Mouse (Mus musculus): ENCODE results near the gene Dab1. TPM values are rescaled to one million over a fixed set of nuclear protein-coding genes. Genes with fewer than 3 reads are reported as not detected.

The Dab1 gene
- polyA plus RNA-seq, 1 experiment: 35.8 TPM

- no peak overlapping the region for H3K27ac ChIP-seq (ENCODE audit: insufficient read depth, low read length)
- H3K4me1 ChIP-seq (ENCODE audit: control insufficient read depth, insufficient read depth, low read length): no peaks in the 10 kb centered on the region
- no peaks in the 10 kb centered on the region for H3K27me3 ChIP-seq (ENCODE audit: control insufficient read depth, insufficient read depth, low read length)
- 52% methylated on average over 6 of the region's 6 CpGs for WGBS
- TF ChIP-seq POLR2A (IDR thresholded peaks at IDR 0.05; ENCODE audit: borderline replicate concordance, insufficient read depth, low read length) (no peak), CTCF (IDR thresholded peaks at IDR 0.05; ENCODE audit: borderline replicate concordance, insufficient read depth, low read depth, low read length) (no peak)
- DNase-seq: no peak
- no peak overlapping the region for H3K4me3 ChIP-seq (replicated peaks; ENCODE audit: insufficient read depth, low read depth, low read length)
Measured at GRCm38 (mm10) chr4:103655740-103656139, 36.6 kb downstream of the Dab1 start.

GRCm38 (mm10) chr4:103661386-103661785, 42.2 kb downstream of the Dab1 start:
- DNase-seq: no peak
- WGBS: 35% methylated on average over 1 of the region's 1 CpGs

DNA sequence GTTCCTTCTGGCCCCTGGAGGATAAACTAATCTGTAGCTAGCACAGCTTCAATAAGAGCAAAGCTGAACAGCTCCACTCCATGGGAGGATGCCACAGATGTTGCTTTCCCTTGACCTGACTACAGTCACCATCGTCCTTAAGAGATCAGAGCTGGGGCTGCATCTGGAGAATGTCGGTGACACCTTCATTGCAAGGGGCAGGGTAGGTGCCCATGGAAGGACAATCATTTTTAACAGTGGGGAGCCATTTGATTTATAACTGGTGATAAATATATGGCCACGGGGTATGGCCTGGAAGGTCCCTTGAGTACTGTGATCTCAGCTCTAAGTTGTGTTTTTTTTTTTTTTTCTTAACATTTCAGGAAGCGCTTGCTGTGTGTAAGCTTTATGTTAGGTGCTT, 48.3 kb downstream of the Dab1 start:
- DNase-seq: no peak
- Histone ChIP-seq H3K4me1 (ENCODE audit: control insufficient read depth, insufficient read depth, low read length) (no peaks in the 10 kb centered on the region), H3K27me3 (ENCODE audit: control insufficient read depth, insufficient read depth, low read length) (no peaks in the 10 kb centered on the region), H3K27ac (ENCODE audit: insufficient read depth, low read length) (no peak overlapping the region), H3K4me3 (replicated peaks; ENCODE audit: insufficient read depth, low read depth, low read length) (no peak overlapping the region)
- 86% methylated on average over 4 of the region's 4 CpGs for WGBS
- TF ChIP-seq CTCF (IDR thresholded peaks at IDR 0.05; ENCODE audit: borderline replicate concordance, insufficient read depth, low read depth, low read length): no peak
- TF ChIP-seq POLR2A (IDR thresholded peaks at IDR 0.05; ENCODE audit: borderline replicate concordance, insufficient read depth, low read length): no peak

More at GRCm38 (mm10) chr4:103661386-103661785, 42.2 kb downstream of the Dab1 start:
- H3K27ac ChIP-seq (ENCODE audit: insufficient read depth, low read length): no peak overlapping the region
- no peak for TF ChIP-seq POLR2A (IDR thresholded peaks at IDR 0.05; ENCODE audit: borderline replicate concordance, insufficient read depth, low read length)
- TF ChIP-seq CTCF (IDR thresholded peaks at IDR 0.05; ENCODE audit: borderline replicate concordance, insufficient read depth, low read depth, low read length): no peak
- H3K4me3 ChIP-seq (replicated peaks; ENCODE audit: insufficient read depth, low read depth, low read length): no peak overlapping the region
- H3K27me3 ChIP-seq (ENCODE audit: control insufficient read depth, insufficient read depth, low read length): no peaks in the 10 kb centered on the region
- no peaks in the 10 kb centered on the region for H3K4me1 ChIP-seq (ENCODE audit: control insufficient read depth, insufficient read depth, low read length)

- H3K4me3 ChIP-seq (replicated peaks; ENCODE audit: insufficient read depth, low read depth, low read length): no peak overlapping the region
- no peak overlapping the region for H3K27ac ChIP-seq (ENCODE audit: insufficient read depth, low read length)
- H3K27me3 ChIP-seq (ENCODE audit: control insufficient read depth, insufficient read depth, low read length): no peaks in the 10 kb centered on the region; the same call in 1 of the 2 replicates
- DNase-seq: no peak
- TF ChIP-seq POLR2A (IDR thresholded peaks at IDR 0.05; ENCODE audit: borderline replicate concordance, insufficient read depth, low read length): no peak
- no peak for TF ChIP-seq CTCF (IDR thresholded peaks at IDR 0.05; ENCODE audit: borderline replicate concordance, insufficient read depth, low read depth, low read length)
- no peaks in the 10 kb centered on the region for H3K4me1 ChIP-seq (ENCODE audit: control insufficient read depth, insufficient read depth, low read length)
- WGBS: 89% methylated on average over 1 of the region's 1 CpGs
Measured at GRCm38 (mm10) chr4:103677195-103677594, 58.0 kb downstream of the Dab1 start.

DNA sequence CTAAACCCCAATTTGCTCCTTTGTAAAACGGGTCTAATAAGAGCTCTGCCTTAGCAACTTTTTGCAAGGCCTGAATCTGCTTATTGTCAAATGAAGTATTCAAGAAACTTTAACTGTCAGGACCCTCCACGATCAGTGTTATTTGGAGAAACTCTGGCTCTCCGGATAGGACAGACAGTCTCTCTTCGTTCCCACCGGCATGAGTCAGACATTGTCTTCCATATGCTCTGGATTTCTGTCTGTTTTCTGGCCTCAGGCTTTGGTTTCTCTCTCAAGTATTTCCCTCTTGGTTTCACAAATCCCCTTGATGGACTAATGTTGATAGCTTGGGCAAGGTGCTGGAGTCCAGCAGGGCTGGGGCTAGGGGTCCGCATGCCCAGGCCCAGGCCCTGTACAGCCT, 59.3 kb downstream of the Dab1 start:
- no peak for DNase-seq
- Histone ChIP-seq H3K4me3 (replicated peaks; ENCODE audit: insufficient read depth, low read depth, low read length) (no peak overlapping the region), H3K27ac (ENCODE audit: insufficient read depth, low read length) (no peak overlapping the region), H3K4me1 (ENCODE audit: control insufficient read depth, insufficient read depth, low read length) (no peaks in the 10 kb centered on the region), H3K27me3 (ENCODE audit: control insufficient read depth, insufficient read depth, low read length) (no peaks in the 10 kb centered on the region)
- TF ChIP-seq POLR2A (IDR thresholded peaks at IDR 0.05; ENCODE audit: borderline replicate concordance, insufficient read depth, low read length): no peak
- no peak for TF ChIP-seq CTCF (IDR thresholded peaks at IDR 0.05; ENCODE audit: borderline replicate concordance, insufficient read depth, low read depth, low read length)
- WGBS: 74% methylated on average over 6 of the region's 6 CpGs

DNA sequence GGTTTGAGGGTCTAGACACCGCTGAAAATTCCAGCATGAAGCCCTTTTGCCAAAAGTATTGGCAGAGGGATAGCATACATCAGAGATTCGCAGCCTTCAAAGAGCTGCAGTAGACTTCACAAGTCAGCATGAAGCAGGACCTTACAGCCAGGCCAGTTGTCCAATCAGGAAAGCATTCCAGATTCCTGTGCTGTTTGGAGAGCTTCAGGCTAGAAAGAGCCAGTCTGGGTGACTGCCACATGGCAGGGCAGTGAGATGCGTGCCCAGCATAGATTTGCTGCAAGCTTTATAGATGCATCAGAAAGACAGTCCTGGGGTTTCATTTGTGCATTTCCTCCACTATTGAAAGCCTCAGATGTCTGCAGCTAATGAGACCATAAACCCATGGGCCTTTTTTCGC, 66.0 kb downstream of the Dab1 start:
- H3K4me1 ChIP-seq (ENCODE audit: control insufficient read depth, insufficient read depth, low read length): no peaks in the 10 kb centered on the region
- no peaks in the 10 kb centered on the region for H3K27me3 ChIP-seq (ENCODE audit: control insufficient read depth, insufficient read depth, low read length)
- H3K27ac ChIP-seq (ENCODE audit: insufficient read depth, low read length): no peak overlapping the region
- peak; percentile 73 to 88 for DNase-seq
- no peak overlapping the region for H3K4me3 ChIP-seq (replicated peaks; ENCODE audit: insufficient read depth, low read depth, low read length)
- 12% methylated on average over 4 of the region's 4 CpGs for WGBS
- TF ChIP-seq POLR2A (IDR thresholded peaks at IDR 0.05; ENCODE audit: borderline replicate concordance, insufficient read depth, low read length) (no peak), CTCF (IDR thresholded peaks at IDR 0.05; ENCODE audit: borderline replicate concordance, insufficient read depth, low read depth, low read length) (no peak)

- Histone ChIP-seq H3K27me3 (ENCODE audit: control insufficient read depth, insufficient read depth, low read length) (no peaks in the 10 kb centered on the region), H3K4me3 (replicated peaks; ENCODE audit: insufficient read depth, low read depth, low read length) (no peak overlapping the region), H3K27ac (ENCODE audit: insufficient read depth, low read length) (no peak overlapping the region), H3K4me1 (ENCODE audit: control insufficient read depth, insufficient read depth, low read length) (no peaks in the 10 kb centered on the region)
- WGBS: 83% methylated on average over 3 of the region's 3 CpGs
- no peak for DNase-seq
- no peak for TF ChIP-seq POLR2A (IDR thresholded peaks at IDR 0.05; ENCODE audit: borderline replicate concordance, insufficient read depth, low read length)
- TF ChIP-seq CTCF (IDR thresholded peaks at IDR 0.05; ENCODE audit: borderline replicate concordance, insufficient read depth, low read depth, low read length): no peak
Measured at GRCm38 (mm10) chr4:103691717-103692116, 72.6 kb downstream of the Dab1 start.

DNA sequence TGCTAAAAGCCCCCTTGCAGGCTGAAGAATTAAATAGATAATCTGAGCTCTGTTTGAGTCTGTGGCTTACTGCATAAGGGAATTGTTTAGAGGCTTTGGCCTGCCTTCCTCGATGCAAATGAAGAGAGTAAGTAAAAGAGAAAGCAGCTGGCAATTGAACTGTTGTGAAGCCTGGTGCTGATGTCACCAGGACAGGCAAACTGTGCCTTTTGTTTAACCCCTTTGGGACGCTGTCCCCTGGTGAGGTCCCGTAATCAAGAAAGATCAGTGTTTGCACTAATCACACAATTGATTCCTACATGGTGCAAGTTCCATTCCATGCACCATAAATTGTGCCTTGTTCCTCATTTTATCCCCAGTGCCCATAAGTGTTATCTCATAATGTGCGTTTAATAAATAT, 80.6 kb downstream of the Dab1 start:
- TF ChIP-seq POLR2A (IDR thresholded peaks at IDR 0.05; ENCODE audit: borderline replicate concordance, insufficient read depth, low read length): no peak
- H3K4me3 ChIP-seq (replicated peaks; ENCODE audit: insufficient read depth, low read depth, low read length): no peak overlapping the region
- WGBS: 70% methylated on average over 4 of the region's 4 CpGs
- no peaks in the 10 kb centered on the region; the same call in 1 of the 2 replicates for H3K27me3 ChIP-seq (ENCODE audit: control insufficient read depth, insufficient read depth, low read length)
- no peak overlapping the region for H3K27ac ChIP-seq (ENCODE audit: insufficient read depth, low read length)
- H3K4me1 ChIP-seq (ENCODE audit: control insufficient read depth, insufficient read depth, low read length): no peaks in the 10 kb centered on the region
- no peak for DNase-seq
